Mouse (Mus musculus): ENCODE measurements around the gene Ereg. TPM values are rescaled to one million over a fixed set of nuclear protein-coding genes. Genes with fewer than 3 reads are reported as not detected.

Ereg gene
- total RNA-seq (2021), result not detected

GRCm38 (mm10) chr5:91074450-91074950 lies at the start of gene Ereg:
Ereg (plus strand) TSS chr5:91074622.
- DNase-seq (ENCODE audit: low spot score in 2 of 2), result no peak

GRCm38 (mm10) chr5:91027164-91027563 lies 47.3 kb upstream of the Ereg start, which contains the start of gene Epgn:
Epgn (plus strand) TSS chr5:91027464.
- intact Hi-C loops (cut with DNase I), result no loop called here
- no peak for DNase-seq (ENCODE audit: low spot score in 2 of 2)

More at GRCm38 (mm10) chr5:91074450-91074950, at the start of gene Ereg:
- intact Hi-C loops (cut with DNase I), result no loop called here

GRCm38 (mm10) chr5:91027840-91028239 lies 46.6 kb upstream of the Ereg start:
- DNase-seq (ENCODE audit: low spot score in 2 of 2), result no peak
- intact Hi-C loops (cut with DNase I), result no loop called here

- no peak for DNase-seq (ENCODE audit: low spot score in 2 of 2)
These were observed 43.8 kb upstream of the Ereg start for GRCm38 (mm10) chr5:91030629-91031028.

GRCm38 (mm10) chr5:91035341-91035740 lies 39.1 kb upstream of the Ereg start:
- no peak for DNase-seq (ENCODE audit: low spot score in 2 of 2)
- intact Hi-C loops (cut with DNase I), result no loop called here

More at GRCm38 (mm10) chr5:91030629-91031028, 43.8 kb upstream of the Ereg start:
- intact Hi-C loops (cut with DNase I), result no loop called here

GRCm38 (mm10) chr5:91036628-91037027 lies 37.8 kb upstream of the Ereg start:
- DNase-seq (ENCODE audit: low spot score in 2 of 2), result no peak
- intact Hi-C loops (cut with DNase I), result no loop called here

- intact Hi-C loops (cut with DNase I), result no loop called here
- no peak for DNase-seq (ENCODE audit: low spot score in 2 of 2)
These were observed 36.7 kb upstream of the Ereg start for GRCm38 (mm10) chr5:91037756-91038155.

GRCm38 (mm10) chr5:91038547-91038946 lies 35.9 kb upstream of the Ereg start:
- intact Hi-C loops (cut with DNase I), result no loop called here
- peak; percentile 3 for DNase-seq (ENCODE audit: low spot score in 2 of 2)

- intact Hi-C loops (cut with DNase I), result no loop called here
- no peak for DNase-seq (ENCODE audit: low spot score in 2 of 2)
These were observed 35.5 kb upstream of the Ereg start for GRCm38 (mm10) chr5:91038963-91039362.

GRCm38 (mm10) chr5:91047987-91048386 lies 26.4 kb upstream of the Ereg start:
- intact Hi-C loops (cut with DNase I), result no loop called here
- no peak for DNase-seq (ENCODE audit: low spot score in 2 of 2)

GRCm38 (mm10) chr5:91048397-91048796 lies 26.0 kb upstream of the Ereg start:
- DNase-seq (ENCODE audit: low spot score in 2 of 2), result no peak
- intact Hi-C loops (cut with DNase I), result no loop called here

GRCm38 (mm10) chr5:91072340-91072739 lies 2.1 kb upstream of the Ereg start:
- intact Hi-C loops (cut with DNase I), result no loop called here
- DNase-seq (ENCODE audit: low spot score in 2 of 2), result no peak

- intact Hi-C loops (cut with DNase I), result no loop called here
- no peak for DNase-seq (ENCODE audit: low spot score in 2 of 2)
These were observed 796 bp upstream of the Ereg start for GRCm38 (mm10) chr5:91073626-91074025.

GRCm38 (mm10) chr5:91074026-91074425 lies 396 bp upstream of the Ereg start:
- intact Hi-C loops (cut with DNase I), result no loop called here

GRCm38 (mm10) chr5:91075021-91075420 lies 599 bp downstream of the Ereg start:
- intact Hi-C loops (cut with DNase I), result no loop called here
- DNase-seq (ENCODE audit: low spot score in 2 of 2), result no peak

More at GRCm38 (mm10) chr5:91074026-91074425, 396 bp upstream of the Ereg start:
- DNase-seq (ENCODE audit: low spot score in 2 of 2), result no peak

- peak in 1 of 2 experiments; percentile 5 for DNase-seq (ENCODE audit: low spot score in 2 of 2)
- intact Hi-C loops (cut with DNase I), result no loop called here
These were observed 8.6 kb downstream of the Ereg start for GRCm38 (mm10) chr5:91083016-91083415.

GRCm38 (mm10) chr5:91085291-91085690 lies 10.9 kb downstream of the Ereg start:
- DNase-seq (ENCODE audit: low spot score in 2 of 2), result no peak
- intact Hi-C loops (cut with DNase I), result no loop called here

GRCm38 (mm10) chr5:91090301-91090700 lies 15.9 kb downstream of the Ereg start:
- DNase-seq (ENCODE audit: low spot score in 2 of 2), result no peak
- intact Hi-C loops (cut with DNase I), result no loop called here

- intact Hi-C loops (cut with DNase I), result no loop called here
- no peak for DNase-seq (ENCODE audit: low spot score in 2 of 2)
These were observed 23.6 kb downstream of the Ereg start for GRCm38 (mm10) chr5:91097911-91098614.

- intact Hi-C loops (cut with DNase I), result no loop called here
These were observed 27.3 kb downstream of the Ereg start for GRCm38 (mm10) chr5:91101742-91102141.

GRCm38 (mm10) chr5:91103943-91104665 lies 29.7 kb downstream of the Ereg start:
- intact Hi-C loops (cut with DNase I), result no loop called here
- DNase-seq (ENCODE audit: low spot score in 2 of 2), result no peak

More at GRCm38 (mm10) chr5:91101742-91102141, 27.3 kb downstream of the Ereg start:
- DNase-seq (ENCODE audit: low spot score in 2 of 2), result peak in 1 of 2 experiments; percentile 7
